Comparison of ENCODE assay signal across 8 mouse cellular contexts in genomic region chr19:6306137-6306551, GRCm38 (mm10). TPM values are rescaled to one million over a fixed set of nuclear protein-coding genes. Genes with fewer than 3 reads are reported as not detected.
DNase-seq lines count a peak whose midpoint lies in the region; ATAC-seq and TF ChIP-seq lines count a peak whose summit lies in the region.

Gene Cdc42bpg, plus strand, starts transcription at chr19:6306456.

- under 1% methylated on average over 34 of the region's 38 CpGs for WGBS in intestine, embryonic 15.5 days
- 2% methylated on average over 30 of the region's 38 CpGs for WGBS in liver, postnatal 0 days (ENCODE audit: insufficient replicate concordance)
- WGBS in neural tube, embryonic 12.5 days = under 1% methylated on average over 34 of the region's 38 CpGs

- TF ChIP-seq CTCF in left cerebral cortex, adult 2 months (IDR thresholded peaks at IDR 0.05) = no peak
- no peak for TF ChIP-seq CTCF in liver, postnatal 0 days (IDR thresholded peaks at IDR 0.05; ENCODE audit: low read depth)

- H3K27ac ChIP-seq in left cerebral cortex, adult 2 months = no peak within 1 kb of the TSS; the same call in 1 of the 2 replicates
- H3K27ac ChIP-seq in intestine, embryonic 15.5 days = peak within 1 kb of the TSS; percentile 78
- H3K27ac ChIP-seq in liver, postnatal 0 days (ENCODE audit: low read depth) = peak within 1 kb of the TSS; percentile 76
- H3K27ac ChIP-seq in neural tube, embryonic 12.5 days = no peak within 1 kb of the TSS

- peak within 1 kb of the TSS; percentile 66 for H3K4me2 ChIP-seq in intestine, embryonic 15.5 days (replicated peaks)
- H3K4me2 ChIP-seq in liver, postnatal 0 days (ENCODE audit: low read depth, low read length) = peak within 1 kb of the TSS; percentile 94
- H3K4me2 ChIP-seq in neural tube, embryonic 12.5 days (replicated peaks) = peak within 1 kb of the TSS; percentile 74

- H3K9me3 ChIP-seq in intestine, embryonic 15.5 days = no peaks in the 10 kb centered on the region
- no peaks in the 10 kb centered on the region for H3K9me3 ChIP-seq in liver, postnatal 0 days (ENCODE audit: low read length)
- no peaks in the 10 kb centered on the region for H3K9me3 ChIP-seq in neural tube, embryonic 12.5 days

- peaks cover 1% of the 10 kb centered on the region; the same call in 1 of the 2 replicates for H3K36me3 ChIP-seq in intestine, embryonic 15.5 days
- H3K36me3 ChIP-seq in liver, postnatal 0 days (replicated peaks; ENCODE audit: insufficient read depth, low read length) = peaks cover 4% of the 10 kb centered on the region; the same call in 1 of the 2 replicates
- no peaks in the 10 kb centered on the region for H3K36me3 ChIP-seq in neural tube, embryonic 12.5 days

- ATAC-seq in intestine, embryonic 15.5 days = peak; percentile 91
- ATAC-seq in liver, postnatal 0 days = peak; percentile 90
- ATAC-seq in neural tube, embryonic 12.5 days (ENCODE audit: low FRiP score, low read depth) = peak; percentile 73

- H3K9ac ChIP-seq in intestine, embryonic 15.5 days = peak within 1 kb of the TSS; percentile 70
- peak within 1 kb of the TSS; percentile 72 for H3K9ac ChIP-seq in liver, postnatal 0 days (replicated peaks)
- H3K9ac ChIP-seq in neural tube, embryonic 12.5 days = peak within 1 kb of the TSS; percentile 61

- H3K4me1 ChIP-seq in intestine, embryonic 15.5 days (replicated peaks) = peaks cover 11% of the 10 kb centered on the region; the same call in 1 of the 2 replicates
- peaks cover 59% of the 10 kb centered on the region for H3K4me1 ChIP-seq in liver, postnatal 0 days (ENCODE audit: insufficient read depth)
- H3K4me1 ChIP-seq in neural tube, embryonic 12.5 days = peaks cover 5% of the 10 kb centered on the region; the same call in 1 of the 2 replicates

- no peak for TF ChIP-seq EP300 in liver, postnatal 0 days (IDR thresholded peaks at IDR 0.05; ENCODE audit: low read depth)

- H3K4me3 ChIP-seq in left cerebral cortex, adult 2 months = peak within 1 kb of the TSS; percentile 45
- H3K4me3 ChIP-seq in intestine, embryonic 15.5 days (replicated peaks) = peak within 1 kb of the TSS; percentile 70
- peak within 1 kb of the TSS; percentile 68 for H3K4me3 ChIP-seq in liver, postnatal 0 days (ENCODE audit: low read depth, low read length)
- peak within 1 kb of the TSS; percentile 63 for H3K4me3 ChIP-seq in neural tube, embryonic 12.5 days

- intact Hi-C loops in left cerebral cortex, adult 2 months (cut with DNase I) = no loop called here

- H3K27me3 ChIP-seq in intestine, embryonic 15.5 days (replicated peaks) = no peaks in the 10 kb centered on the region
- H3K27me3 ChIP-seq in liver, postnatal 0 days (ENCODE audit: insufficient read depth, low read length) = no peaks in the 10 kb centered on the region
- no peaks in the 10 kb centered on the region for H3K27me3 ChIP-seq in neural tube, embryonic 12.5 days (replicated peaks)

- DNase-seq in left cerebral cortex, adult 2 months (ENCODE audit: extremely low spot score in 1 of 2, low spot score in 2 of 2) = peak; percentile 33 to 50
- DNase-seq in left cerebral cortex, adult 11 months (ENCODE audit: low spot score) = no peak
- peak; percentile 84 for DNase-seq in embryo, embryonic 10 days (ENCODE audit: low spot score)
- DNase-seq in gonadal fat pad, adult 2 months (ENCODE audit: low read depth) = peak; percentile 28
- DNase-seq in liver, postnatal 0 days = peak; percentile 93
- peak; percentile 92 for DNase-seq in testis, postnatal 10 days (ENCODE audit: low spot score)

RNA-seq across cellular contexts. Expression of gene Cdc42bpg, which starts in this region (rescaled TPM):
- total RNA-seq in left cerebral cortex, adult 2 months (2021) = 1 to 10 TPM; 3.4 to 4.1 TPM
- polyA plus RNA-seq in gonadal fat pad, adult 2 months (2012; rRNA removed) = 16.2 and 16.6 TPM in 2 replicates
- 1.0 and 1.4 TPM in 2 replicates for polyA plus RNA-seq in intestine, embryonic 15.5 days (2015; fragmentation: Nextera tagmentation; extraction: Ambion mirVana)
- polyA plus RNA-seq in liver, postnatal 0 days (2015; fragmentation: Nextera tagmentation; extraction: Ambion mirVana) = 0.27 and 0.35 TPM in 2 replicates
- polyA plus RNA-seq in neural tube, embryonic 12.5 days (2016; fragmentation: Nextera tagmentation; extraction: Ambion mirVana) = 0.27 and 0.60 TPM in 2 replicates

Comparison
In these comparisons a context has a peak if more than half of its experiments do, and no peak if none do; other contexts are left out.
1. Peak in DNase-seq, ATAC-seq, H3K4me3 ChIP-seq, H3K27ac ChIP-seq, H3K9ac ChIP-seq and H3K4me2 ChIP-seq in liver, postnatal 0 days; RNA of the gene not detected or under 1 TPM.
2. Peak in ATAC-seq, H3K4me3 ChIP-seq, H3K9ac ChIP-seq and H3K4me2 ChIP-seq in neural tube, embryonic 12.5 days; RNA of the gene not detected or under 1 TPM.